Mouse (Mus musculus) common myeloid progenitor, adult 5-6 weeks (primary cell): ENCODE data around the gene Tbc1d8. TPM values are rescaled to one million over a fixed set of nuclear protein-coding genes. Genes with fewer than 3 reads are reported as not detected.

Source experiments
- ATAC-seq: replicated peaks from 2 replicates; pipeline ENCODE4 v1.8.0; 2016; ENCODE audit warnings: low read depth, mild to moderate bottlenecking, moderate TSS enrichment, inconsistent platforms; ENCODE audit not compliant: poor library complexity, severe bottlenecking
- total RNA-seq: library from RNA; stranded (forward); fragments of 200-1000, 187-1606 nt; gene quantifications from 2 replicates; pipeline ENCODE4 v1.2.3, GENCODE M21; 2017

Tbc1d8 gene
- total RNA-seq, 1 experiment from 2014 or later: 6.7 TPM

DNA sequence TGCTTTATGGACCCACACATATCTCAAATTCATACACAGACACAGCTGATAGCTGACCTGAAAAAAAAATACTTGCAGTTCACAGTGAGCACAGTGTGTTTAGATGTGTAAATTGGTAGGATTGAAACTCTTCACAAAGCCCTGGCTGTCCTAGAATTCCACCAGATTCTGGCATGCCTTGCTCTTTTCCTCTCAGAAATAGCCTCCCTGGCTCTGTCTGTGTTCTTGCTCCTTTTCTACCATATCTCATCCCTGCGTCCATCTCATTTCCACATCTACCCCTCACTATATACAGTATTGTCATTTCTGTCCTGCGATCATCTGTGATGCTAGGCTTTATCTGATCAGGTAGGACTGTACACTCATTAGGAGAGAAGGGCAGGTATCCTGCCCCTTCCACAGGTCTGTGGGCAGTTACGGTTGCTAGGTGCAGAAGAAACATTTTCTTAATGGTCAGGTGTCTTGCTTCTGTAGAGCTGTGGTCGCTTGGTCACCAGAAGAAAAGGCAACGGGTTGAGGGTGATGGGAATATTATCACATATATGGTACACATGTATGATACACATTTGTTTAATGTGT lies 104.2 kb downstream of the Tbc1d8 start:
- no peak for ATAC-seq

DNA sequence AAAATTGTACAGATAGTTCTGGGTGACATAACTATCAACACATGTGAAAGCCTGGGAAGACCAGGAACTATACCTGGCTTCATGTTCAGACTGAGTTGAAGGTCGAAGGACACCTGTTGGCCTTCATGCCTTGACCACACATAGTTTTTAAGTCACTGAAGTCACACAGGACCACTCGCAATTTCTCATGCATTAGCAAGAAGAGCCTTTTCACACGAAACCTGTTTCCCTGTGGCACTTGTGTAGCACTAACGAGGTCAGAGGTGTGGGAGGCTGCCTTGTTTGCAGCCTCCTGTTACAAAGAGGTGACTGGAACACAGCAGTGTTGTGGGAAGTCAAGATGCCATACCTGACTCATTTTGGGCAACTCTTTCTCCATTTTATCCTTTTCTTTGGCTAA lies 105.2 kb downstream of the Tbc1d8 start:
- ATAC-seq: no peak

DNA sequence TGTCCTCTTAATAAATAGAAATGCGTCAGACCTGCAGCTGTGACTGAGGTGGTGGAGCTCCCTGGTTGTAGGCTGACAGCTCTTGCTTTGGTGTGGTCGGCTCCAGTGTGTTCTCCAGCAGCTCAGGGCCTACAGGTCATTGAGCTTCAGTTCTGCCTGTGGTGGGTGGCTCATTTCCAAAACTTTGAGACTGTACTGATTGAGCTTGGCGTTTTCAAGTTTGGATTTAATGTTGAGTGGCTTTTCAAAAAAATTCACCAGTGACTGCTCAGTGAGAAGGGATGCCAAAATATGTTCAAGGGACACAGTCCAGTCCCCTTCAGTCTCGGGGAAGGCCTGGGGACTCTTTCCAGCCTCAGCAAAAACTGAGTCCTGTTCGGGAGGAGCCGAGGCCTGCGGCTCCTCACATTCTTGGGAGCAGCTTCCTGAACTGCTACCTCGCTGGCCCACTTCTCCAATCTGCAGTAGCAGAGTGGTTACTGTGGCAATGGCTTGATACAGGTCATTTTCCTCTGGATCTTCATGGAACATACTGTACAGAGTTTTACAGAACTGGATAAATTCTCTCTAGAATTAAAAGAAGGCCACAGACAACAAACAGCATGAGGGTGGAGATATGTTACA lies 106.2 kb downstream of the Tbc1d8 start:
- ATAC-seq: no peak

DNA sequence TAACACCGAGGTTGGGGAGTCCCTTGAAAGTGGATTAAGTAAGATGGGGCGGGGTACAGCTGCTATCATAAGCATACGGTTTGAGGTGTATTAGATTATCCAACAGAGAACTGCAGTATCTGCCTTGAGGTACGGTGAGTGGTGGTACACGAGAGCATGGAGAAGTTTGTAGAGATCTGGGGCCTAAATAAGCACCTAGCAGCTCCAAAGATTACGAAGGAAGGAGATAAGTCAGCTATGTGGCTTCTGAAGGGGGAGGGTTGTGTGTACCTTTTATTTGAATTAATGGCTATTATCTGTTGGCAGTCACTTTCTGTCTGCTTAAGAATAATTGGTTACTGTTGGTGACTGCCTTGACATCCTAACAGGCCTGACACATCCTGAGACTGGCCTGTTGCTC lies 108.1 kb downstream of the Tbc1d8 start:
- no peak for ATAC-seq

DNA sequence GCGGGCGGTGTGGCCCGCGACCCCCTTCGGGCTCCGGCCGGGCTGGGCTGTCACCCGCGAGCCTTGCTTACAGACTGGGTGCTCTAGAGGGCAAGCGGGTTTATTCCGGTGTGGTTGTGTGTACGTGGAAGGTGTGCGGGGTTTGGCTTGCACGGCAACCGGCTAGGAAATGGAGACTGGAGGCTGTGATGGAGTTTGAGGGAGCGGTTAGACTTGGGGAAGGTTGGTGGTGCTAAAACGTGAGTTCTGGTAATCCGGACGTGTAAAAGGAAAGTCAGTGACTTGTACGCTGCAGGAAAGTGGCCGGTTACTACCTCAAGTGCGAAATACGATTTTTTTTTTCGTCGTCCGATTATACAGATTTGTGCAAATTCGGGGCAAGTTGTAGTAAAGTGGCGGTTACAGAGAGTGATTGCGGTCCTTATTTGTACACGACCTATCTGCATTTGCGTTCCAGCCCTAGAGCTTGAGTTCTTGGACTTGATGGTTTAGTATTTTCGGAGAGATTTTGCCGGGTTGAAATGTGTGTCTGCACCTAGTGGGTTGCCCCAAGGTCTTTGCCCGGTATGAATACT lies 110.2 kb downstream of the Tbc1d8 start:
- no peak for ATAC-seq

DNA sequence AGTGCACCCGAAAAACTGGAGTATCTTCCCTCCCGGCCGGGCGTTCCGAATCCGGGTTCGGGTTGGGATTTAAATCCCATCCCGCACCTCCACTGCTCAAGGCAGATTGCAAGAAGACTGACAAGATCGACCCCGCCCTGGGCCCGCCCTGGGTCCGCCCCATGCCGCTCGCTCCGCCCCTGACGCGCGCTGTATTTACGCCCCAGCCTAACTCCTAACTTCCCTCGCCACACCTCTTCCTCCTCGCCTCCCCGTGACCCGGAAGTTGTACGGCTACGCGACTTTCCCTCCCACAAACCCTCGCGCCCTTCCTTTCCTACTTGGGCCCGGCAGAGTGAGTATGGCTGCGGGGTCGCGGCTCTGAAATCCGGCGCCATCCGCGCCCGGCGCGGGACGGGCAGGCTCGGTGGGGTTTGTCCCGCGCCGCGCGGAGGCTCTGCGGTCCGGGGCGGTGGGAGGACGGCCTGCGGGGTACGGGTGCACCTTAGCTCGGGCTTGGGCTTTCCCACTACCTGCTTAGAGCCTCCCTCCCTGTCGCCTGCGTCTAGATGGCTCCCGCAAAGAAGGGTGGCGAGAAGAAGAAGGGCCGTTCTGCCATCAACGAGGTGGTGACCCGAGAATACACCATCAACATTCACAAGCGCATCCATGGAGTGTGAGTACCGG lies 110.8 kb downstream of the Tbc1d8 start, which contains the start of gene Rpl31:
Gene Rpl31, plus strand, starts transcription at position 242 of the 666 bp plus-strand sequence.
- ATAC-seq: peak; percentile 99

DNA sequence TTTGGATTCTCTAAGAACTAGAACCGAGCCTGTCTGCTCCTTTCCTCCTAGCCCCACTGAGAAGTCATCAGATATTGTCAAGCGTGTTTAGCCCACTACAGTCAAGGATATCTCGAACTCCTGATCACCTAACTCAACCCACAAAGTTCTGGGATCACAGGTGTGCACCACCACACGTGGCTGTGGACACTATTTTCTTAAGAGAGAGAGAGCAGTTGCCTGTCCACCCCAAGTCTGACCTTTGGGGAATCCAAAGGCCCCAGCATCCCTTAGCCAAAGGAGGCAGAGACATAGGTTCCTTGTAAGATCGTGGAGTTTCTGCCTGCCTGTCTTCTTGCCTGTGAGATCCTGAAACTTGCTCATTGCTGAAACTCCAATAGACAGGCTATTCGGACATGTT lies 111.5 kb downstream of the Tbc1d8 start:
- ATAC-seq: no peak

DNA sequence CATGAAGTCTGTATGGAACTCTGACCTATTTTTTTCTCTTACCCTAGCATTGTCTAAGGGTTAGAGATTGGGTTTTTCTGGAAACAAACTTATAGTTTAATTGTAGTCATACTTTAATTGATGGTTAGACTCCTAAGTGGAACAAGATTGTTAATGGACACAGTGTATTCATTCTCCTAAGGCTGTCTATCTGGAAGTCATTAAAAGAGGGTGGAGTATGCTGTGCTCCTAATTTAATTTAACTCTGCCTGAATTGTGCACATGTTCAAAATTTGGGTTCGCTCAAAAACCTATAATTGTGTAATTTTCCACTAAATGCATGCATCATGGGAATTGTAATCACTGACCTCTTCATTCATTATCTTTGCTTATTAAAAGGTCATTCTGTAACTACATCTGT lies 113.0 kb downstream of the Tbc1d8 start:
- no peak for ATAC-seq

DNA sequence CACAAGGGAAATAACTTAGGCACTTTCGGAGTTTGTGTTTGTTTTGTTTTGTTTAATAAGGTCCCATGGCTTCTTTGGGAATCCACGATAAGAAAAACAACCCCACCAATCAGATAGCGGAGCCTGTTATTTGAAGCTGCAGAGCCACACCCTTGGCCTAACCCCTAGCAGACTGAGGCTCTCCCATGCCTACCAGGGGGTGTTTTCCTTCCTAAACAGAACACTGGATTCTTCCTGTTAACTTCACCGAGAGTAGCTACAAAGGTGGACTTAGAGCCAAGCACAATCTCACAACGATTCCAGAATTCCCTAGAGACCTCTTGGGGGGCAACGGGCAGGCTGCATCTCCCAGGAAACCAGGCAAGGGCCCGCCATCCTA lies 116.1 kb downstream of the Tbc1d8 start:
- ATAC-seq: 0 out of 2 replicates have a peak, but pooled peaks have one; percentile 43

DNA sequence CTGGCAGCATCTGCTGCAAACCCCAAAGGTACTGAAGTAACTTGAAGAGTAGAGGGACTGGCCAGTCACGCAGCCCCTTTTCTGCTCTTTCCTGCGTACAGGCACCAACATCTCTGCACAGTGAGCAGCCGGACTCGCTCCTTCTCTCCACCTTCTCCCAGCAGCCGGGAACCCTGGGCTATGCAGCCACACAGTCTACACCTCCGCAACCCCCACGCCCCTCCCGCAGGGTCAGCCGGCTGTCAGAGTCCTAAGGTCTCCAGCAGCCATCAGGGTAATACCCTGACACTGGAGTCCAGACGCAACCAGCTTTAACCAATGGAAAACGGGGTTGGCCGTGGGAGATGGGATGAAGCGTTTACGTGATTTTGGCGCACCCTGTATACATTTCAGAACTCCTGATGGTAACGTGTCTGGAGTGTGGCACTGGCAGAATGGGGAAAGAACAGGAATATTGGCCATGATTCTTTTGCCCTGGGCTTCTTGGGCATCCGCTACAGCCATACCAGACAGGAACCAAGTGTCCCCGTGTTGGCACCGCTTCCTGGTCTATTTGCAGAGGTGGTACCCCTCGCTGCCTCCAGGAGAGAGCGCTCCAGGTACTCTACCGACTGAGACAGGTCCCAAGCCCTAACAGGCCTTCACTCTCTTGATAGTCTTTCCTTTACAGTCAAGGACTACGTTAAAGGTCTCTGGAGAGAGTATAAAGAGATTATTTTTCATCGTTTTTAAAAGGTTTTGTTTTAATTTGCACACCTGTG lies 116.6 kb downstream of the Tbc1d8 start:
- no peak for ATAC-seq

DNA sequence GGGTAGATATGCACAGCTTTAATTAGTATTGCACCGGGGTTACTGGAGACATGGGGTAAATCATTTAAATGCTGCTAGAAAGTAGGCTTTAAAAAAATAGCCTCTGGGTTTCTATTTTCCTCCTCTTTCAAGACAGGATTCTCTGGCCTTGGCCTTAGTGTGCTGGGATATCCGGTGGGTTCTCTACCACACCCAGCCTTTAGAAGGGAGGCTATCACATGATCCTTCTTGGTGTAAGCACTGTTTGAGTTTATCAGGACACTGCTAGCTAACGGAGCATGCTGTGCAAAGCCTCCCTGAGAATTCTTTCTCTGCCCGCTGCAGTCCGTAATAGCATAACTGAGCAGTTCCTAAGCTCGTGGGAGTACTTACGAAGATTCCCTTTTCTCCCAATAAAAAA lies 129.1 kb downstream of the Tbc1d8 start:
- no peak for ATAC-seq

DNA sequence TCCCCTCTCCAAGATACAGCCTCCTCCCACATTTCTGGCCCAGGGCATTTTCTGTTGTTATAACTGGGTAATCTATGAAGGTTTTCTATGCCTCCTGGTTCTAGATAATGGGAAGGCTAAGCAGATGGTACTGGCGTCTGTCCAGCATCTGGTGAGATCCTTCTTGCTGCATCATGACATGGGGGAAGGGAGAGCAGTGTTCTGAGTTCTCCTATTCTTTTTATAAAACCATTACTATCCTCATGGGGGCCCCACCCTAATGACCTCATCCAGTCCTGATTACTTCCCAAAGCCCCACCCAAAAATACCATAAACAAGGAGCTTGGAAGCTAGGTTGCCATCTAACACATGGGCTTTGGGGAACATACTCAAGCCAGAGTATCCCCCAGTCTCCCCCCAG lies 129.6 kb downstream of the Tbc1d8 start:
- no peak for ATAC-seq

DNA sequence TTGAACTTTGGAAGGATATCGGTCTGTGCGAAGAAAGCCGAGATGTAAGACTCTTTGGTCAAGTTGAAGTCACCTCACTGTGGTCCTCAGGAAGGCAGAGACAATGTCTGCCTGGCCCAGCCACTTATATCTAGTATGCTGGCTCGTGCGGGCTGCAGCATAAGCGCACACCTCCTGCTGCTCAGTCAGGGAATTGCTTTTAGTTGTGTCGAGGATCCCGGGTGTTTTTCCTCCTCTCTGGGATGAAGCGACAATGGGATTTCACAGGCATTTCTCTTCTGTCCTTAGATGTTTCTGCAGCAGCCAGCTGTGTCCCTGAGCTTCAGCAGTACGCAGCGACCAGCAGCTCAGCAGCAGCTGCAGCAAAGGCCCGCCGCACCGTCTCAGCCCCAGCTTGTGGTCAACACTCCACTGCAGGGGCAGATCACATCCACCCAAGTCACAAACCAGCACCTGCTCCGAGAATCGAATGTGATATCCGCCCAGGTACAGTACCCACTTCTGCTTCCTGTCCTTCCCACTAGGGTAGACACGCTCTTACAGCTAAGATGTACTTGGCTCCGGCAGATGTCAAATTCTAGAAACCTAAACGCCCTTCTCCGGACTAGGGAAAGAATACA lies 133.5 kb downstream of the Tbc1d8 start:
- no peak for ATAC-seq

DNA sequence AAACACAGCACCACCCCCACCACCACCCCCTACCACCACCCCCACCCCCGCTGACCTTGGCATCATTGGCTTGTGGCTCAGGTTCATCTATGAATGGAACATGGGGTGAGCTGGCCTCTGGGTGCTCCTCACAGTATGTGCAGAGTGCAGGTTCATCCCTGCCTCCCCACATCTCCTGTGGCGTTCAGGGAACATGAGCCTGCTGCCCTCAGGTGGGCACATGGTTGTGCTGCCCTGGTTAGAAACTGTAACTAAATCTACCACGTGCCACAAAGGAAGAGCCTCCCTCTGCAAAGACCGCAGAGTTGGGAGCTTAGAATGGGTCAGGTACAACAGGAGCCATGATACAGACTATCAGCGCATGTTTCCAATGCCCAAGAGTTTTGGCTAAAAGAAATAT lies 135.3 kb downstream of the Tbc1d8 start:
- no peak for ATAC-seq

DNA sequence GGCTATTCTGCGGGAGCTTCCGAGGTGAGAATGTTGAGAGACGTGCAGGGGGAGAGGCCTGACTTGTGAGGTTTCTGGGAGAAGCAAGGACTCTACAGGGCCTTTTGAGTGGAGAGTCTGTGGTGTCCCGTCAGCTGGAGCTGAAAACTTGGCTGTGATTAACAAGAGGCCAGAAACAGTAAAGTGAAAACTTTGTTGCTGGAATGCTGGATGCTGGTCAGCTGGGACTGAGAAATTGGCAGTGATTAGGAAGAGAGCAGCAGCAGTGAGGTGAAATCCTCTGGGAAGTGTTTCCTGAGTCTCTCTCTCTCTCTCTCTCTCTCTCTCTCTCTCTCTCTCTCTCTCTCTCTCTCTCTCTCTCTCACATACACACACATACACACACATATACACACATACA lies 136.7 kb downstream of the Tbc1d8 start:
- ATAC-seq: no peak

DNA sequence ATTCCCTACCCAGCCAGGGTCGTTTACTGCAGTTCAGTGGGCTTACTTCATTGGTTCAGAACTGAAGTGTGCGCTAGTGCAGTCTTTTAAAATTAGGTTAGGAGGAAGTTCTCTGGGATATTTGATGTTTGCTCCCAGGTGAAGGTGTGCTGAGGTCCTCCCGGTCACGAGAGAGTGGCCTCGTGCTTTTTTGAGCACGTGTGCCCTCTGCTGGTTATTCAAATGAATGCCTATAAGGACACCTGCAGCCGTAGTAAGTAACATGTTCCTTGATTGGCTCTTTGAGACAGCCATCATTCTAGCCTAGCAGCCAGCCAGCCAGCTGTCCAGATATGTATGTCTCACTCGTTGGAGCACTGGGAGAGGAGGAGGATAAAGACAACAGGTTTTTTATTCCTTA lies 137.9 kb downstream of the Tbc1d8 start:
- ATAC-seq: peak; percentile 86

DNA sequence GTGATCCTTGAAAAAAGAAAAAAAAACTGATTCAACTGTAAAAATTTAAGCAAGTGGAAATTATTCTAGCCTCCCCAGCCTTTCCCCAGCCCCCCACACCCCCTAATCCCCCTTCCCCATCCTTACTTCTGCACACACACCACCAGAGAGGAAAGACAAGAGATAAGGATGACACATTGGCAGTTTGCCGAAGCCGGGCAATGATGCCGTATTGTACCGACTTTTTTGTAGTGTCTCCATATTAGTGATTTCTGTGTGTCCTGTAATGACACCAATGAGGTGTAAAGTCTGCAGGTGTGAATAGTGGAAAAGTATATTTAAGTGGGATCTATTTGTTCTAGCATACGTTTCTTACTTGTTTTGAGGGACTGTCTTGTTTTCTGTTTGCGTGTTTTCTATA lies 138.4 kb downstream of the Tbc1d8 start:
- no peak for ATAC-seq

DNA sequence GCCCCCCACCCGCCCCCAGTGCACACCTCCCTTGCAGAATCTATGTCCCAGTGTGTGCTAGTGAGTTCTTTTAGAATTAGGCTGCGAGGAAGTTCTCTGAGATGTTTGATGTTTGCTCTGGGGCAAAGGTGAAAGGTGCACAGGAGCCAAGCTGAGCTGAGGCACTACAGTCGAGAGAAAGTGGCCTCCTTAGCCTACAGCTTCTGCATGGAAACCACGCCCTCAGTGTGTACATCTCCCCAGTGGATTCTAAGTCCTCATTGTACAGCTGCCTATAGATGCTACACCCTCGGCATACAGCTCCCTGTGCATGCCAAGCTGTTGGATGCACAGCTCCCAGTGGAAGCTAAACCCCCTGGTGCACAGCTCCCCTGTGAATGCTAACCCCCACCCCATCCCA lies 139.1 kb downstream of the Tbc1d8 start:
- ATAC-seq: no peak

DNA sequence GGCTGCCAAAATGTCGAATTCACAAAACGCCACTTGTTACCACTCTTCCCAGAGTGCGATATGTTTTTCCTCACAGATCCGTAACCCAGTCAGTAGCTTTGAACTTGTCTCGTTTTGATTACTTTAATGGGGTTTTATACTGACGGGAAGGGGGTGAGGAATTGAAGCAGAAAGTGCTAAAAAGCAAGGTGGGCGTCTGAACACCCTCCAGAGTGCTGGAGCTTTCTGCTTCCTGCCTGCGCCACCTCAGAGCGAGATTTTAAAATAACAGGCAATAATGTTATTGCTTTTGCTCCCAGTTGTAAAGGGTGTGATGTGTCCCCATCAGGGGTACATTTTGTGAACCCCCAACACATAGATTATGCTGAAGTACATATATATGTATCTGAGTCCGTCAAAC lies 139.7 kb downstream of the Tbc1d8 start:
- ATAC-seq: no peak

DNA sequence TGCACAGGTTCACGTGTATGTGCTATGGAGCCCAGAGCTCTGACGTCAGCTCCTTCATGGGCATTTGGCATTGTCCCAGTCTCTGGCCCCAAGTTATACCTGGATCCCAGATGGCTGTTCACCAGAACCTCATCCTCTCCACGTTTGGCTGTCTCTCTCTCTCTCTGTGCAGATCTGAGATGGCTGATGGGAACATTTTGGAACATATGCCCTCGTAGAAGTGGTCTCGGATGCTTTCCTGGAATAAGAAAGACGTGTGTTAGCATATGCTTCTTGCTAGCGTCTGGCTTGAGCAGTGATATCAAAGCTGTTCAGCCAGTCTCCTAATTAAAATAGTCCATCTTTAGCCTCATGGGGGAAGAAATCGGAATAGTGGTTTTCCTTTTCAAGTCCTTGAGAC lies 141.8 kb downstream of the Tbc1d8 start:
- ATAC-seq: no peak
